ENCODE assay signal across 17 mouse cellular contexts in the genomic region with DNA sequence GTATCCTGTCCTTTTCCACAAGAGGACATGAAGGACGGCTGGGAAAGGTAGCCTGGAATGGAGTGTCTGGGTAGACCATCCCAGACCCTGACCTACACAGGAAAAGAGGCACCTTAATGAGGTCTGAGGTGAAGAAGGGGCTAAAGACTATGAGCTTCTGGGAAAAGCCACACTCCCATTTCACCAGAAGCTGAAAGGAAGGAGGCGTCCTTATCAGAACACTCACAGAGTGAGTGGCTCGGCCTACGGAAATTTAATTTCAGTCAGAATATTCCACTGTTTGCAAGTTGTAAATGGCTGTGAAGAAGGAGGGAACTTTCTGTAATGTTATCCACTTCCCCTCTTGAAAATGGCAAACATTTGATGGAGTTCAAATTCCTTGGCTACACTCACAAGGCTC. TPM values are rescaled to one million over a fixed set of nuclear protein-coding genes. Genes with fewer than 3 reads are reported as not detected.
A peak's percentile ranks its signal among the peaks of the same experiment; 100 is the strongest.
DNase-seq lines count a peak whose midpoint lies in the region; ATAC-seq and TF ChIP-seq lines count a peak whose summit lies in the region.
"Had no signal": no experiment of that assay in that cellular context is flagged by ENCODE, and none has a peak within 500 bp of the region (broad histone marks: within the 10 kb centered on the region; RNA-seq: fewer than 3 reads in every experiment).

No protein-coding gene starts in this region.

- intact Hi-C loops in heart, postnatal 14 days (cut with DNase I), result no loop called here

- no peak for ATAC-seq in heart, embryonic 13.5 days (ENCODE audit: extremely low read depth, insufficient number of reproducible peaks, low FRiP score, low TSS enrichment)
- ATAC-seq in lung, embryonic 16.5 days (ENCODE audit: low read depth), result peak; percentile 32; the same call in 1 of the 2 replicates
- no peak for ATAC-seq in liver, embryonic 15.5 days (ENCODE audit: insufficient read depth)
- no peak for ATAC-seq in forebrain, embryonic 11.5 days (replicated peaks; ENCODE audit: low FRiP score)

- no peak overlapping the region for H3K9ac ChIP-seq in heart, embryonic 13.5 days
- H3K9ac ChIP-seq in lung, embryonic 16.5 days (ENCODE audit: low read length), result 0 out of 2 replicates have a peak overlapping the region, but pooled peaks have one; percentile 9
- no peak overlapping the region for H3K9ac ChIP-seq in liver, embryonic 15.5 days
- H3K9ac ChIP-seq in forebrain, embryonic 11.5 days (ENCODE audit: low read length), result no peak overlapping the region
- H3K9ac ChIP-seq: limb, embryonic 13.5 days; neural tube, embryonic 15.5 days had no signal

- WGBS in heart, embryonic 13.5 days, result 29% methylated on average over 4 of the region's 4 CpGs
- WGBS in lung, embryonic 16.5 days, result 24% methylated on average over 4 of the region's 4 CpGs
- 53% methylated on average over 4 of the region's 4 CpGs for WGBS in lung, adult 2 months
- 13% methylated on average over 4 of the region's 4 CpGs for WGBS in liver, embryonic 15.5 days (ENCODE audit: insufficient replicate concordance)
- 87% methylated on average over 4 of the region's 4 CpGs for WGBS in forebrain, embryonic 11.5 days

- no peak overlapping the region for H3K4me3 ChIP-seq in heart, embryonic 13.5 days
- no peak overlapping the region for H3K4me3 ChIP-seq in lung, embryonic 16.5 days (ENCODE audit: low read length)
- H3K4me3 ChIP-seq in lung, adult 2 months (replicated peaks; ENCODE audit: extremely low read depth, low read depth, low read length), result no peak overlapping the region
- H3K4me3 ChIP-seq in liver, embryonic 15.5 days (replicated peaks), result no peak overlapping the region
- no peak overlapping the region for H3K4me3 ChIP-seq in forebrain, embryonic 11.5 days (ENCODE audit: low read depth, low read length)
- H3K4me3 ChIP-seq: limb, embryonic 13.5 days; midbrain, embryonic 10.5 days; neural tube, embryonic 15.5 days had no signal

- no peaks in the 10 kb centered on the region for H3K36me3 ChIP-seq in heart, embryonic 13.5 days
- H3K36me3 ChIP-seq in lung, embryonic 16.5 days (ENCODE audit: control insufficient read depth, insufficient read depth, low read length), result no peaks in the 10 kb centered on the region
- 0 out of 2 replicates have a peak, but pooled peaks cover 3% of the 10 kb centered on the region for H3K36me3 ChIP-seq in liver, embryonic 15.5 days (replicated peaks)
- no peaks in the 10 kb centered on the region; the same call in 1 of the 2 replicates for H3K36me3 ChIP-seq in forebrain, embryonic 11.5 days (ENCODE audit: control insufficient read depth, insufficient read depth, low read length)
- H3K36me3 ChIP-seq: limb, embryonic 13.5 days; neural tube, embryonic 15.5 days had no signal

- H3K27ac ChIP-seq in heart, embryonic 13.5 days (replicated peaks), result 0 out of 2 replicates have a peak overlapping the region, but pooled peaks have one; percentile 24
- peak overlapping the region; percentile 82 for H3K27ac ChIP-seq in lung, embryonic 16.5 days (ENCODE audit: low read length)
- no peak overlapping the region for H3K27ac ChIP-seq in liver, embryonic 15.5 days (replicated peaks)
- no peak overlapping the region for H3K27ac ChIP-seq in forebrain, embryonic 11.5 days (ENCODE audit: low read depth, low read length)
- H3K27ac ChIP-seq: limb, embryonic 13.5 days; midbrain, embryonic 10.5 days; neural tube, embryonic 15.5 days had no signal

- no peak overlapping the region for H3K4me2 ChIP-seq in heart, embryonic 13.5 days
- H3K4me2 ChIP-seq in lung, embryonic 16.5 days (ENCODE audit: low read depth, low read length), result no peak overlapping the region
- peak overlapping the region; percentile 33 for H3K4me2 ChIP-seq in liver, embryonic 15.5 days
- no peak overlapping the region for H3K4me2 ChIP-seq in forebrain, embryonic 11.5 days (ENCODE audit: low read depth, low read length, severe bottlenecking)
- H3K4me2 ChIP-seq: limb, embryonic 13.5 days; neural tube, embryonic 15.5 days had no signal

- peaks cover 27% of the 10 kb centered on the region for H3K4me1 ChIP-seq in heart, embryonic 13.5 days
- peaks cover 39% of the 10 kb centered on the region for H3K4me1 ChIP-seq in lung, embryonic 16.5 days (replicated peaks; ENCODE audit: control insufficient read depth, insufficient read depth, low read length)
- peaks cover 4% of the 10 kb centered on the region for H3K4me1 ChIP-seq in lung, adult 2 months (ENCODE audit: control insufficient read depth, insufficient read depth, low read length)
- peaks cover 56% of the 10 kb centered on the region for H3K4me1 ChIP-seq in liver, embryonic 15.5 days (replicated peaks)
- H3K4me1 ChIP-seq in forebrain, embryonic 11.5 days (replicated peaks; ENCODE audit: control insufficient read depth, insufficient read depth, low read length), result no peaks in the 10 kb centered on the region; the same call in 1 of the 2 replicates
- H3K4me1 ChIP-seq: neural tube, embryonic 15.5 days had no signal

- no peaks in the 10 kb centered on the region for H3K9me3 ChIP-seq in heart, embryonic 13.5 days
- H3K9me3 ChIP-seq in lung, embryonic 16.5 days (ENCODE audit: control insufficient read depth, low read length), result no peaks in the 10 kb centered on the region
- H3K9me3 ChIP-seq in liver, embryonic 15.5 days (replicated peaks), result no peaks in the 10 kb centered on the region
- H3K9me3 ChIP-seq in forebrain, embryonic 11.5 days (ENCODE audit: control insufficient read depth, low read length), result no peaks in the 10 kb centered on the region
- H3K9me3 ChIP-seq: limb, embryonic 13.5 days; midbrain, embryonic 10.5 days; neural tube, embryonic 15.5 days had no signal

- 0 out of 2 replicates have a peak, but pooled peaks cover 3% of the 10 kb centered on the region for H3K27me3 ChIP-seq in heart, embryonic 13.5 days (replicated peaks)
- H3K27me3 ChIP-seq in lung, embryonic 16.5 days (ENCODE audit: control insufficient read depth, insufficient read depth, low read depth, low read length), result no peaks in the 10 kb centered on the region
- no peaks in the 10 kb centered on the region for H3K27me3 ChIP-seq in liver, embryonic 15.5 days
- H3K27me3 ChIP-seq in forebrain, embryonic 11.5 days (ENCODE audit: control insufficient read depth, insufficient read depth, low read length), result no peaks in the 10 kb centered on the region
- H3K27me3 ChIP-seq: limb, embryonic 13.5 days; neural tube, embryonic 15.5 days had no signal

- no peak for TF ChIP-seq CTCF in lung, adult 2 months (IDR thresholded peaks at IDR 0.05; ENCODE audit: insufficient read depth, low read length)

- TF ChIP-seq POLR2A in lung, adult 2 months (IDR thresholded peaks at IDR 0.05; ENCODE audit: borderline replicate concordance, extremely low read depth, low read depth, low read length), result no peak

- DNase-seq in heart, postnatal 14 days, result no peak
- DNase-seq in lung, adult 2 months, result no peak
- DNase-seq in MEL-GATA-1-ER (ENCODE audit: extremely low read depth, low read depth), result peak; percentile 77
- no peak for DNase-seq in lung, postnatal 36 days
- no peak for DNase-seq in forebrain, embryonic 11.5 days (ENCODE audit: low spot score)
- DNase-seq: cerebellum, adult 2 months; embryo, embryonic 11 days; gastrocnemius, postnatal 36 days; heart, postnatal 4 days; kidney, postnatal 14 days; retina, postnatal 1 day had no signal

RNA-seq across cellular contexts. Expression of gene Kcnk5, which starts 8.7 kb away (rescaled TPM):
- polyA plus RNA-seq in heart, embryonic 13.5 days (2015; fragmentation: Nextera tagmentation; extraction: Ambion mirVana), result 3.0 and 3.1 TPM in 2 replicates
- under 1 TPM; 0.88 to 0.98 TPM for total RNA-seq in heart, postnatal 14 days (2021)
- polyA plus RNA-seq in lung, embryonic 16.5 days (2015; fragmentation: Nextera tagmentation; extraction: Ambion mirVana), result 13.7 and 14.2 TPM in 2 replicates
- polyA plus RNA-seq in lung, adult 2 months (2012; rRNA removed), result 4.3 and 5.7 TPM in 2 replicates
- polyA plus RNA-seq in liver, embryonic 15.5 days (2015; fragmentation: Nextera tagmentation; extraction: Ambion mirVana), result 5.0 and 5.1 TPM in 2 replicates
- 14.9 and 15.4 TPM in 2 replicates for polyA plus RNA-seq in forebrain, embryonic 11.5 days (2014; fragmentation: Nextera tagmentation; extraction: Ambion mirVana)

RNA-seq across cellular contexts. Expression of gene Saysd1, which starts 34.6 kb away (rescaled TPM):
- 8.0 and 9.9 TPM in 2 replicates for polyA plus RNA-seq in heart, embryonic 13.5 days (2015; fragmentation: Nextera tagmentation; extraction: Ambion mirVana)
- 1 to 10 TPM; 2.3 to 2.5 TPM for total RNA-seq in heart, postnatal 14 days (2021)
- polyA plus RNA-seq in lung, embryonic 16.5 days (2015; fragmentation: Nextera tagmentation; extraction: Ambion mirVana), result 12.4 and 13.1 TPM in 2 replicates
- 9.9 and 11.9 TPM in 2 replicates for polyA plus RNA-seq in lung, adult 2 months (2012; rRNA removed)
- polyA plus RNA-seq in liver, embryonic 15.5 days (2015; fragmentation: Nextera tagmentation; extraction: Ambion mirVana), result 3.8 and 4.1 TPM in 2 replicates
- polyA plus RNA-seq in forebrain, embryonic 11.5 days (2014; fragmentation: Nextera tagmentation; extraction: Ambion mirVana), result 11.6 and 11.7 TPM in 2 replicates

Comparison
In these comparisons a context has a peak if more than half of its experiments do, and no peak if none do; other contexts are left out.
1. H3K27ac ChIP-seq: peak in heart, embryonic 13.5 days (single experiment) and lung, embryonic 16.5 days (single experiment); none in liver, embryonic 15.5 days (single experiment) and forebrain, embryonic 11.5 days (single experiment).